Mouse (Mus musculus) midbrain, postnatal 0 days (tissue): ENCODE measurements around the gene Olfr834. TPM values are rescaled to one million over a fixed set of nuclear protein-coding genes. Genes with fewer than 3 reads are reported as not detected.

Source experiments
- ATAC-seq: fragments of 200-750 bp; cut with Nextera tagmentation; 2 replicates; pipeline ENCODE4 v1.8.0; 2017; ENCODE audit warnings: moderate number of reproducible peaks, mild to moderate bottlenecking, moderate TSS enrichment, moderate library complexity; ENCODE audit not compliant: low FRiP score
- DNase-seq: peaks from one replicate; pipeline ENCODE4 v3.0.0-alpha.2; 2015; ENCODE audit warnings: low spot score
- H3K27ac ChIP-seq: fragments of 300-500 bp; sonication (generic); 2 replicates; pipeline ENCODE4 v1.5.1; 2014; ENCODE audit warnings: low read depth, mild to moderate bottlenecking, low read length, mixed read lengths
- H3K27me3 ChIP-seq: fragments of 300-500 bp; sonication (generic); 2 replicates; pipeline ENCODE4 v1.6.1; 2014; ENCODE audit warnings: low read length, control low read depth, mixed read lengths; ENCODE audit not compliant: insufficient read depth
- H3K36me3 ChIP-seq: fragments of 300-500 bp; sonication (generic); 2 replicates; pipeline ENCODE4 v1.6.1; 2014; ENCODE audit warnings: low read length, control low read depth, mixed read lengths; ENCODE audit not compliant: insufficient read depth
- H3K4me1 ChIP-seq: fragments of 300-500 bp; sonication (generic); 2 replicates; pipeline ENCODE4 v1.6.1; 2014; ENCODE audit warnings: mild to moderate bottlenecking, control low read depth, antibody characterized with exemption, low read length, mixed read lengths; ENCODE audit not compliant: insufficient read depth
- H3K4me2 ChIP-seq: fragments of 300-500 bp; sonication (generic); 2 replicates; pipeline ENCODE4 v1.6.1; 2014; ENCODE audit warnings: low read depth, mild to moderate bottlenecking, low read length, mixed read lengths; ENCODE audit not compliant: poor library complexity, severe bottlenecking
- H3K4me3 ChIP-seq: fragments of 300-500 bp; sonication (generic); 2 replicates; pipeline ENCODE4 v1.5.1; 2014; ENCODE audit warnings: low read depth, mild to moderate bottlenecking, low read length, moderate library complexity
- H3K9ac ChIP-seq: fragments of 300-500 bp; sonication (generic); replicated peaks from 2 replicates; pipeline ENCODE4 v1.6.1; 2014; ENCODE audit warnings: mild to moderate bottlenecking, low read length, moderate library complexity, mixed read lengths; ENCODE audit not compliant: poor library complexity, severe bottlenecking
- H3K9me3 ChIP-seq: fragments of 300-500 bp; sonication (generic); 2 replicates; pipeline ENCODE4 v1.6.1; 2016; ENCODE audit warnings: low read length, control low read depth
- CTCF ChIP-seq: IDR thresholded peaks from 2 replicates; pipeline ENCODE4 v1.5.1; 2016; ENCODE audit warnings: antibody characterized with exemption, mild to moderate bottlenecking
- WGBS: fragments of 180-500 bp; shearing (Covaris S2); extraction: QIAGEN DNeasy Blood & Tissue Kit; methylation state at CpG from one replicate; pipeline ENCODE4 v1.1.7; 2014; 5-methylcytosine and 5-hydroxymethylcytosine counted together
- polyA plus RNA-seq: library from polyadenylated mRNA; unstranded; fragments of >200 nt; fragmentation: Nextera tagmentation; extraction: Ambion mirVana; gene quantifications from 2 replicates; pipeline ENCODE4 v1.2.1, GENCODE M21; 2015
- total RNA-seq: library from RNA; depleted of rRNA; stranded (reverse); fragments of >200 nt; gene quantifications from 2 replicates; pipeline ENCODE4 v1.2.3, GENCODE M21; 2014; rRNA removed

The Olfr834 gene
- total RNA-seq: not detected in 2 replicates
- polyA plus RNA-seq: not detected in 2 replicates

DNA sequence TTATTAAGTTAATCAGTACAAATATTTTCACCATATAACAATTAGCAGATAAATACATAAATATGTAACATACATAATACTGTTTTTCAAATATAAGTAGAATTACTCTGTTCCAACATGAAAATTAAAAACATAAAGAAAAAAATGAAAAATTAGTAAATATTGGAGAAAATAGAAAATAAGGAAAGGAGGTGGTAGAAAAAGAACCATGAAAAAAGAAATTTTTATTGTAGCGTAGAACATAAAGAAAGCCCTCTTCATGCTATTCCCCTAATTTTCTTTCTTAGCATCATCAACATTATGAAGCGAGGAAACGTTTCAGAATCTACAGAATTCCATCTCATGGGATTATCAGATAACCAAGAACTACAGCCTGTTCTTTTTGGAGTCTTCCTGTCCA is at the start of gene Olfr834:
Gene Olfr834, plus strand, starts transcription at position 301 of the 400 bp plus-strand sequence.
- DNase-seq (no peak), ATAC-seq (no peak)
- Histone ChIP-seq H3K27ac (no peak within 1 kb of the TSS), H3K9me3 (0 out of 2 replicates have a peak, but pooled peaks cover 6% of the 10 kb centered on the region), H3K36me3 (no peaks in the 10 kb centered on the region), H3K9ac (no peak within 1 kb of the TSS), H3K4me2 (no peak within 1 kb of the TSS), H3K4me1 (no peaks in the 10 kb centered on the region), H3K27me3 (no peaks in the 10 kb centered on the region), H3K4me3 (no peak within 1 kb of the TSS)
- TF ChIP-seq CTCF: no peak
- WGBS: 76% methylated on average over 3 of the region's 3 CpGs

DNA sequence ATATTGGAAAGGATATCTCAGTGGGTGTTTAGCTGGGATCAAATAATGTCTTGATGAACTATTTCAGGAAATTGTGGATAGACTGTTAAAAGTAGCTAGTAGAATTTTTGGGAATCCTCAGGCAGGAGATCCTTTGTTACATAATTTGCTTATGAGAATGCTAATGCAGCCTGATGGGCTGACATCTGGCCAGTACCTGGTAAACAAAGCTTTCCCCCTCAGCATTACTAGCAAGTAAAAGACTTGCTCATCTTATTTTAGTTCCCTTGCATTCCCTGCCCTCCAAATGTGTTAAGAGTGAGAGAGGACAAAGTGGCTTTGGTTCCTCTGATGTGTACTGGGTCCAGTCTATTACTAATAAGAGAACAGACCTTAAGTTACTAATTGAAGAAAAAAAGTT is 25.8 kb upstream of the Olfr834 start:
- no peak for DNase-seq
- Histone ChIP-seq H3K36me3 (no peaks in the 10 kb centered on the region), H3K9me3 (peaks cover 9% of the 10 kb centered on the region; the same call in 1 of the 2 replicates), H3K27me3 (no peaks in the 10 kb centered on the region), H3K4me1 (no peaks in the 10 kb centered on the region), H3K9ac (no peak overlapping the region), H3K4me2 (no peak overlapping the region), H3K4me3 (no peak overlapping the region), H3K27ac (no peak overlapping the region)
- no peak for TF ChIP-seq CTCF
- no peak for ATAC-seq

DNA sequence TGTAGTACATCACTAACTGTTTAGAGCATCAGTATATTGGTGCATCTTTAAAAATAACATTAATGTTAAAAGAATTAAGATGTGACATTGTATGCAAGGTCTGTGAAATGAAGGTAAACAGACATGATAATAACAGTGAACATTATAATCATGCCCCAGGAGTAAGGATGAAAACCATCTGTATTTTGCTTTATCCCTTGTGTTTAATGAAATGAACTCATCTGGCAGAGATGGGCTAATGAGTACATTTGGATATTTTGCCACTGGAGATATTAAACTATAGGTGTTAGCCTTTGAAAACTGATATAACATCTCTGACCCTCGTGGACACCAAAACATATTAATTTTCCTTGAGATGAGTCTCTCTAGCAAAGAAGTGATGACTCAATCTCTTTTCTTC is 44.6 kb downstream of the Olfr834 start, which contains the start of gene Olfr835:
Gene Olfr835, plus strand, starts transcription at position 301 of the 400 bp plus-strand sequence.
- no peak for DNase-seq
- H3K4me3 ChIP-seq: no peak within 1 kb of the TSS
- WGBS: 58% methylated on average over 1 of the region's 1 CpGs
- no peak for TF ChIP-seq CTCF
- H3K27ac ChIP-seq: no peak within 1 kb of the TSS
- H3K9ac ChIP-seq: no peak within 1 kb of the TSS
- H3K27me3 ChIP-seq: no peaks in the 10 kb centered on the region
- no peak within 1 kb of the TSS for H3K4me2 ChIP-seq
- no peaks in the 10 kb centered on the region for H3K4me1 ChIP-seq
- 0 out of 2 replicates have a peak, but pooled peaks cover 5% of the 10 kb centered on the region for H3K9me3 ChIP-seq
- ATAC-seq: no peak
- no peaks in the 10 kb centered on the region for H3K36me3 ChIP-seq

Other genes starting within 250 kb of the Olfr834 start
- gene Olfr24, start 224.0 kb upstream of the Olfr834 start, total RNA-seq: not detected in 2 replicates
- not detected in 2 replicates for gene Olfr24, start 224.0 kb upstream of the Olfr834 start, polyA plus RNA-seq
- gene Olfr828, start 168.5 kb upstream of the Olfr834 start, total RNA-seq: not detected in 2 replicates
- not detected in 2 replicates for gene Olfr828, start 168.5 kb upstream of the Olfr834 start, polyA plus RNA-seq
- gene Olfr829, start 133.1 kb upstream of the Olfr834 start, total RNA-seq: not detected in 2 replicates
- not detected in 2 replicates for gene Olfr829, start 133.1 kb upstream of the Olfr834 start, polyA plus RNA-seq
- not detected in 2 replicates for gene Olfr830, start 113.3 kb upstream of the Olfr834 start, total RNA-seq
- not detected in 2 replicates for gene Olfr830, start 113.3 kb upstream of the Olfr834 start, polyA plus RNA-seq
- not detected in 2 replicates for gene Olfr832, start 50.9 kb upstream of the Olfr834 start, total RNA-seq
- gene Olfr832, start 50.9 kb upstream of the Olfr834 start, polyA plus RNA-seq: not detected in 2 replicates
- not detected in 2 replicates for gene Olfr835, start 44.7 kb downstream of the Olfr834 start, total RNA-seq
- not detected in 2 replicates for gene Olfr835, start 44.7 kb downstream of the Olfr834 start, polyA plus RNA-seq
- gene Olfr836, start 132.4 kb downstream of the Olfr834 start, total RNA-seq: not detected in 2 replicates
- gene Olfr836, start 132.4 kb downstream of the Olfr834 start, polyA plus RNA-seq: not detected in 2 replicates
- not detected in 2 replicates for gene Olfr837, start 148.3 kb downstream of the Olfr834 start, total RNA-seq
- not detected in 2 replicates for gene Olfr837, start 148.3 kb downstream of the Olfr834 start, polyA plus RNA-seq
- under 0.01 TPM in 1 of 2 replicates, not detected in the other for gene Olfr839-ps1, start 189.3 kb downstream of the Olfr834 start, total RNA-seq
- not detected in 2 replicates for gene Olfr839-ps1, start 189.3 kb downstream of the Olfr834 start, polyA plus RNA-seq